Mouse (Mus musculus): ENCODE results near the gene Prkd2. TPM values are rescaled to one million over a fixed set of nuclear protein-coding genes. Genes with fewer than 3 reads are reported as not detected.

Prkd2 gene
- polyA plus RNA-seq, 2 experiments, result 1.8 to 2.5 TPM

DNA sequence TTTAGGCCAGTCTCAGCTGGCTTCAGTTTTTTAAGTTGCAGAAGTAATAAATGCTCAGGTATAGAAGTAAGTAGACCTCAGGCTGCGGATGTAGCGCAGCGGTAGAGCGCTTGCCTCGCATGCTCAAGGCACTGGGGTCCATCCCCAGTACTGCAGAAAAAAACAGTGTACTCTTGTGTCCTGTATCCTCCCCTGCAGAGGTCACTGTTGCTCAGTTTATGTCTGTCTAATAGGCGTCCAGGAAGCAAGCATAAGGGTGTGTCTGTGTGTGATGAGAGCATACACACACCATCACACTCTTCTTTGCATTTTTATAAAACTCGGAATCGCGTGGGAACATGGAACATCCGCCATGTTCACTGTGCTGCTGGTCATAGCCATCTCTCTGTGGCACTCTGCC lies 16.9 kb upstream of the Prkd2 start:
- TF ChIP-seq EP300 (IDR thresholded peaks at IDR 0.05; ENCODE audit: low read depth), result no peak
- peak; percentile 60 for TF ChIP-seq CTCF (IDR thresholded peaks at IDR 0.05; ENCODE audit: low read depth)
- ATAC-seq (ENCODE audit: insufficient read depth), result peak; percentile 39
- no peak for DNase-seq (ENCODE audit: low read depth in 3 of 3, low spot score in 3 of 3)
- WGBS (ENCODE audit: insufficient replicate concordance), result 75% methylated on average over 10 of the region's 10 CpGs
- H3K36me3 ChIP-seq (replicated peaks; ENCODE audit: control insufficient read depth, insufficient read depth, low read depth), result peaks cover 47% of the 10 kb centered on the region
- H3K9ac ChIP-seq (replicated peaks), result no peak overlapping the region
- H3K27ac ChIP-seq, result no peak overlapping the region
- H3K4me1 ChIP-seq (replicated peaks; ENCODE audit: control insufficient read depth in 2 of 2, insufficient read depth in 2 of 2, low read length in 1 of 2), result peaks cover 2 to 10% of the 10 kb centered on the region in 2 experiments; a peak in 3 of 4 replicates
- H3K4me3 ChIP-seq (ENCODE audit: insufficient read depth in 1 of 2, low read depth in 2 of 2, low read length in 2 of 2), result no peak overlapping the region
- no peaks in the 10 kb centered on the region for H3K27me3 ChIP-seq (ENCODE audit: control insufficient read depth, insufficient read depth, low read length)
- no peak overlapping the region for H3K4me2 ChIP-seq (ENCODE audit: low read depth)
- H3K9me3 ChIP-seq (ENCODE audit: control insufficient read depth, low read length), result no peaks in the 10 kb centered on the region

DNA sequence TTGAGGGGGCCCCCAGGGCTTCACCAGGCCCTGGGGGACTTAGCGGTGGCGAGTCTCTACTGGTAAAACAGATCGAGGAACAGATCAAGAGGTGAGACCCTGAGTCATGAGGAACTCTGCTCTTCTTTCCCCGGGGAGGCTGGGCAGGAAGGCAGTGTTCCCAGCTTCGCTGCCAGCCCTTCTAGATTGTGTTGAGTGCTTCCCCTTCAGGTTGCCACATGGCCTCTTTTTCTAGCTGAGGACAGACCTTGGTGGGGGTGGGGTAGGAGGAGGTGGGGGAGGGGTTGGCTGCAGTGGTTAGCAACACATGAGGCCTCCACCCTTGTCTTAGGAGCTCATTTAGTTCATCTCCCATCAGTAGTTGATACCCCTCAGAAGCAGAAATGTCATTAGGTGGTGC lies 16.1 kb upstream of the Prkd2 start:
- DNase-seq (ENCODE audit: low read depth in 3 of 3, low spot score in 3 of 3) (no peak), ATAC-seq (ENCODE audit: insufficient read depth) (no peak)
- Histone ChIP-seq H3K36me3 (replicated peaks; ENCODE audit: control insufficient read depth, insufficient read depth, low read depth) (peaks cover 54% of the 10 kb centered on the region), H3K4me3 (ENCODE audit: insufficient read depth in 1 of 2, low read depth in 2 of 2, low read length in 2 of 2) (no peak overlapping the region), H3K4me2 (ENCODE audit: low read depth) (no peak overlapping the region), H3K27me3 (ENCODE audit: control insufficient read depth, insufficient read depth, low read length) (no peaks in the 10 kb centered on the region), H3K9ac (replicated peaks) (no peak overlapping the region), H3K4me1 (replicated peaks; ENCODE audit: control insufficient read depth in 2 of 2, insufficient read depth in 2 of 2, low read length in 1 of 2) (peaks cover 0 to 3% of the 10 kb centered on the region in 2 experiments; a peak in 1 of 4 replicates), H3K9me3 (ENCODE audit: control insufficient read depth, low read length) (no peaks in the 10 kb centered on the region), H3K27ac (no peak overlapping the region)
- TF ChIP-seq EP300 (IDR thresholded peaks at IDR 0.05; ENCODE audit: low read depth), result no peak
- no peak for TF ChIP-seq CTCF (IDR thresholded peaks at IDR 0.05; ENCODE audit: low read depth)
- 35% methylated on average over 5 of the region's 5 CpGs for WGBS (ENCODE audit: insufficient replicate concordance)

DNA sequence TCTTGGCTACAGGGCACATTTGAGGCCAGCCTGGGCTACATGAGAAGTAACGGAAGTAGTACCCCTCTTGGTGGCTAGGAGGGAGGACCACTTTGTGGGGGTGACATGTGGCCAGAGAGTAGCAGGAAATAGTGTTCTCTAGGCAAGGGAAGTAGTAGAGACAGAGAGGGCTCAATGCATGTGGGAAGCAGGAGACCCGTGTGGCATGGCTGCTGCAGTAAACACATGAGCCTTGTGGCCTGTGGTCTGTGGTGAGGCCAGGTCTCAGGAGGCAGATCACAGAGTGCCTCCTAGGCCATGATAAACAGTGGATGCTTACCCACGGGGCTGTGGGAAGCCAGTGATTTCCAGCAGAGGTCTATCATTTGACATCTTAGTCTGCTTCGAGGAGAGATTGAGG lies 15.4 kb upstream of the Prkd2 start:
- Histone ChIP-seq H3K4me3 (ENCODE audit: insufficient read depth in 1 of 2, low read depth in 2 of 2, low read length in 2 of 2) (no peak overlapping the region), H3K9me3 (ENCODE audit: control insufficient read depth, low read length) (no peaks in the 10 kb centered on the region), H3K4me2 (ENCODE audit: low read depth) (no peak overlapping the region), H3K27ac (no peak overlapping the region), H3K36me3 (replicated peaks; ENCODE audit: control insufficient read depth, insufficient read depth, low read depth) (peaks cover 61% of the 10 kb centered on the region), H3K9ac (replicated peaks) (no peak overlapping the region), H3K27me3 (ENCODE audit: control insufficient read depth, insufficient read depth, low read length) (no peaks in the 10 kb centered on the region), H3K4me1 (replicated peaks; ENCODE audit: control insufficient read depth in 2 of 2, insufficient read depth in 2 of 2, low read length in 1 of 2) (no peaks in the 10 kb centered on the region; a peak in 1 of 4 replicates)
- DNase-seq (ENCODE audit: low read depth in 3 of 3, low spot score in 3 of 3) (no peak), ATAC-seq (ENCODE audit: insufficient read depth) (no peak)
- WGBS (ENCODE audit: insufficient replicate concordance), result 52% methylated on average over 4 of the region's 4 CpGs
- no peak for TF ChIP-seq CTCF (IDR thresholded peaks at IDR 0.05; ENCODE audit: low read depth)
- no peak for TF ChIP-seq EP300 (IDR thresholded peaks at IDR 0.05; ENCODE audit: low read depth)

DNA sequence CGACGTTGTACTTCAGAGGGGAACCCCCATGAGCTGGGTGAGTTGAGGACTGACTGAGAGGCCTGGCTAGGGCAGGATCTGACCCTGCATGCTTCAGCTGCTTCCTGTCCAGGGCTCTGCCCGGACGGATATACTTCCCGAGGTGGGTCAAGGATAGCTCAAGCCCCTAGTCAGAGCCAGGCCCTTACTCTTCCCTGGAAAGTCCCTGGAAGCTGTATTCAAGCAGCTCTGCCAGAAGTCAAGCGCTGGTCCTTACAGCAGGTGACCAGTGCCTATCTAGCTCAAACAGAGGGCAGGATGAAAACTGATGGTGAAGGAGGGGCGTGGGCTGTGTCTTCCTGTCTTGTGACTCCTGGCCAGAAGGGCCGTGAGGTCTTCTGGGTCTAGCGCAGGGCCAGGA lies 12.3 kb upstream of the Prkd2 start:
- Histone ChIP-seq H3K27me3 (ENCODE audit: control insufficient read depth, insufficient read depth, low read length) (no peaks in the 10 kb centered on the region), H3K27ac (no peak overlapping the region), H3K9me3 (ENCODE audit: control insufficient read depth, low read length) (no peaks in the 10 kb centered on the region), H3K36me3 (replicated peaks; ENCODE audit: control insufficient read depth, insufficient read depth, low read depth) (peaks cover 67% of the 10 kb centered on the region), H3K9ac (replicated peaks) (no peak overlapping the region), H3K4me3 (ENCODE audit: insufficient read depth in 1 of 2, low read depth in 2 of 2, low read length in 2 of 2) (no peak overlapping the region), H3K4me2 (ENCODE audit: low read depth) (no peak overlapping the region), H3K4me1 (replicated peaks; ENCODE audit: control insufficient read depth in 2 of 2, insufficient read depth in 2 of 2, low read length in 1 of 2) (no peaks in the 10 kb centered on the region; a peak in 1 of 4 replicates)
- no peak for TF ChIP-seq CTCF (IDR thresholded peaks at IDR 0.05; ENCODE audit: low read depth)
- ATAC-seq (ENCODE audit: insufficient read depth) (no peak), DNase-seq (ENCODE audit: low read depth in 3 of 3, low spot score in 3 of 3) (no peak)
- WGBS (ENCODE audit: insufficient replicate concordance), result 79% methylated on average over 9 of the region's 9 CpGs

DNA sequence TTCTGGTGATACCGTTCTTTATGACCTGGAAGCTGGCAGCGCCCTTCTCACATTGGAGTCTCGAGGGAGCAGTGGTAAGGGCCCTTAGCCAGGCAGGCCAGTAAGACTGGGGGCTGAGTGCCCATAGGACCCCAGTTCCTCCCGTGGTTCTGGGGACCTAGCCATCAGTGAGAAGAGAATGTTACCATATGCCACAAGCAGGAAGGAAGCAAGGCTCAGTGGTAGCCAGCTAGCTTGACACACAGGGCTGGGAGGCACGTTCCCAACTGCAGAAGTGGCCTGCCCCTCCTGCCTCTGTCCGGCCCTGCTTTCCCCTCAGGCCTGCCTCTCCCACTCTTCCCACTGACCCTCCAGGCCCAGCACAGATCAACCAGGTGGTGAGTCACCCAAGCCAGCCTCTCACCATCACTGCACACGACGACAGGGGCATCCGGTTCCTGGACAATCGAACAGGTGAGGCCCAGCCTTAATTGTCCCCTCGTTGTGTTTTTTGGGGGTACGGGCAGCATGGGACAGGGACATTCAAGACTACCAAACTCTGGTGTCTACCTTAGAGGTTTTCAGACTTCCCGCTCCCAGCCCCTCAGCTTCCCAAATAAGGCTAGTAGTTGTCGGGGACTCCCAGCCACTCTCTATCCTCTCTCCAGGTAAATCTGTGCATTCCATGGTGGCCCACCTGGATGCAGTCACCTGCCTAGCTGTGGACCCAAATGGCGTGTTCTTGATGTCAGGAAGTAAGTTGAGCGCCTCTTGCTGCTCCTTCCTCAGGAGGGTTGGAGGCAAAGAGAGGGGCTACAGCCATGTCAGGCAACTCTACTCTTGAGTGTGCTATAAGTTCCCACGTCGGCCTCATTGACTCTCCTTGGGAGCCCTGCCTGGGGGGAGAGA lies 4.5 kb upstream of the Prkd2 start:
- peaks cover 33% of the 10 kb centered on the region for H3K36me3 ChIP-seq (replicated peaks; ENCODE audit: control insufficient read depth, insufficient read depth, low read depth)
- DNase-seq (ENCODE audit: low read depth in 3 of 3, low spot score in 3 of 3), result no peak

More for the DNA sequence above, 4.5 kb upstream of the Prkd2 start:
- H3K9me3 ChIP-seq (ENCODE audit: control insufficient read depth, low read length), result no peaks in the 10 kb centered on the region
- H3K4me3 ChIP-seq (ENCODE audit: insufficient read depth in 1 of 2, low read depth in 2 of 2, low read length in 2 of 2), result no peak overlapping the region
- no peak for ATAC-seq (ENCODE audit: insufficient read depth)
- TF ChIP-seq CTCF (IDR thresholded peaks at IDR 0.05; ENCODE audit: low read depth), result no peak
- no peak for TF ChIP-seq EP300 (IDR thresholded peaks at IDR 0.05; ENCODE audit: low read depth)
- H3K4me2 ChIP-seq (ENCODE audit: low read depth), result no peak overlapping the region
- H3K4me1 ChIP-seq (replicated peaks; ENCODE audit: control insufficient read depth in 2 of 2, insufficient read depth in 2 of 2, low read length in 1 of 2), result peaks cover 0 to 5% of the 10 kb centered on the region in 2 experiments; a peak in 2 of 4 replicates
- H3K27me3 ChIP-seq (ENCODE audit: control insufficient read depth, insufficient read depth, low read length), result no peaks in the 10 kb centered on the region
- no peak overlapping the region for H3K9ac ChIP-seq (replicated peaks)
- 80% methylated on average over 18 of the region's 18 CpGs for WGBS (ENCODE audit: insufficient replicate concordance)
- no peak overlapping the region for H3K27ac ChIP-seq
